Mouse (Mus musculus): Measurements from ENCODE around the gene Ckap5. TPM values are rescaled to one million over a fixed set of nuclear protein-coding genes. Genes with fewer than 3 reads are reported as not detected.
"Not testable (repeated sequence)": the region's sequence is repeated elsewhere in the genome, so short reads cannot be mapped to it uniquely, and the experiment has no call there.

Ckap5 gene
- polyA plus RNA-seq, 1 experiment: 12.6 TPM

DNA sequence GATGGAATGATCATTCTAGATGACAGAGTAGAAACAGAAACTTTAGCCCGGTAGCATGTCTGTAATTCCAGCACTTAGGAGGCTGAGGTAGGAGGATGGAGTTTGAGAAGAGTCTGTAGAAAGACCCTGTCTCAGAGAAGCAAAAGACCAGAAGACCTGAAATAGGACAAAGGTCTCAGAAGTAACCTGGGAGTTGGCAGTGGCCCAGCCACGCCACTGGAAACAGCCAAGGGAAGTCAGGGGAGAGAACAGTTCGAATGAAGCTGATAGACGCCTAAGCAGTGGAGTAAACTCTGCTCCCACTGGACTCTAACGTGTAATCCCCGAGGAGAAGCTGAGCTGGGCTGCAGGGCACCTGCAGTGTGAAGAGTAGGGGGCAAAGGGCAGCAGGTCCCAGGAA is 41.3 kb upstream of the Ckap5 start:
- H3ac ChIP-seq (ENCODE audit: control insufficient read depth, insufficient read length): no peak overlapping the region
- TF ChIP-seq E2F4 (IDR thresholded peaks at IDR 0.05; ENCODE audit: insufficient read depth) (no peak), POLR2AphosphoS2 (IDR thresholded peaks at IDR 0.05; ENCODE audit: insufficient read length, low read depth) (no peak), CEBPB (IDR thresholded peaks at IDR 0.05; ENCODE audit: insufficient read depth, poor library complexity, severe bottlenecking) (no peak), MAX (IDR thresholded peaks at IDR 0.05; ENCODE audit: low read depth) (no peak)
- no peak overlapping the region for H3K4me2 ChIP-seq (ENCODE audit: low read depth)
- no peaks in the 10 kb centered on the region for H3K79me2 ChIP-seq (ENCODE audit: control insufficient read depth, insufficient read depth)
- no peak overlapping the region for H3K4me3 ChIP-seq
- peaks cover 35% of the 10 kb centered on the region for H3K36me3 ChIP-seq (ENCODE audit: control insufficient read depth, insufficient read depth)
- no peaks in the 10 kb centered on the region for H3K27me3 ChIP-seq (ENCODE audit: control insufficient read depth, insufficient read depth, insufficient read length)

- H3K79me2 ChIP-seq (ENCODE audit: control insufficient read depth, insufficient read depth): not testable (repeated sequence)
- peaks cover 42% of the 10 kb centered on the region for H3K36me3 ChIP-seq (ENCODE audit: control insufficient read depth, insufficient read depth)
These were observed 39.3 kb upstream of the Ckap5 start for GRCm38 (mm10) chr2:91487295-91487694.

DNA sequence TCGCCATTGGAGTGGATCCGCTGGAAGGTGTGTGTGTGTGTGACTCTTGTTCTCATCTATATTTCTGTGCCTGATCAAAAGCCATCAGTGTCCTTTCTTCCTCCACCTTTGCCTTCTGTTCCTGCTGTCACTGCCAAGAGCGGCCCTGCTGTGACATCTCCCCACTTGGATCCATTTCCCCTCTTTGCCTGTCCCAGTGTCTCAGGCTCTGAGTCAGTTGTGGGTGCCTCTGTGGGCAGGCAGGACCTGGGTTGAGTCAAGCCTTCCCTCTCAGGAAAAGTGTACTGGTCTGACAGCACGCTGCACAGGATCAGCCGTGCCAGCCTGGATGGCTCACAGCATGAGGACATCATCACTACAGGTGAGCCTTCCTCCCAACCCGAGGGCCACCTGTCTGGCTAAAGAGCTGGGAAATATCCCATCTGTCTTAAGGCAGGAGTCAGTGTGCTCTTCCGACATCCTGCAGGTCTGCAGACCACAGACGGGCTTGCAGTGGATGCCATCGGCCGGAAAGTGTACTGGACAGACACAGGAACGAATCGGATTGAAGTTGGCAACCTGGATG is 34.4 kb upstream of the Ckap5 start:
- Histone ChIP-seq H3ac (ENCODE audit: control insufficient read depth, insufficient read length) (no peak overlapping the region), H3K4me3 (no peak overlapping the region), H3K4me2 (ENCODE audit: low read depth) (no peak overlapping the region), H3K36me3 (ENCODE audit: control insufficient read depth, insufficient read depth) (peaks cover 66% of the 10 kb centered on the region), H3K27me3 (ENCODE audit: control insufficient read depth, insufficient read depth, insufficient read length) (no peaks in the 10 kb centered on the region), H3K79me2 (ENCODE audit: control insufficient read depth, insufficient read depth) (no peaks in the 10 kb centered on the region)
- TF ChIP-seq SRF (IDR thresholded peaks at IDR 0.05; ENCODE audit: control insufficient read depth, insufficient read length, low read depth): no peak
- TF ChIP-seq USF1 (IDR thresholded peaks at IDR 0.05; ENCODE audit: low read depth): no peak
- no peak for TF ChIP-seq CEBPB (IDR thresholded peaks at IDR 0.05; ENCODE audit: insufficient read depth, poor library complexity, severe bottlenecking)
- TF ChIP-seq TCF12 (IDR thresholded peaks at IDR 0.05; ENCODE audit: insufficient read depth, poor library complexity, severe bottlenecking): no peak
- no peak for TF ChIP-seq POLR2AphosphoS2 (IDR thresholded peaks at IDR 0.05; ENCODE audit: insufficient read length, low read depth)
- TF ChIP-seq POLR2A (IDR thresholded peaks at IDR 0.05; ENCODE audit: insufficient read length, low read depth): no peak
- no peak for TF ChIP-seq MYOD1 (IDR thresholded peaks at IDR 0.05; ENCODE audit: control insufficient read depth in 1 of 3, insufficient read length in 2 of 3, low read depth in 2 of 3)
- no peak for TF ChIP-seq MAX (IDR thresholded peaks at IDR 0.05; ENCODE audit: low read depth)
- no peak for TF ChIP-seq E2F4 (IDR thresholded peaks at IDR 0.05; ENCODE audit: insufficient read depth)
- TF ChIP-seq MYOG (IDR thresholded peaks at IDR 0.05; ENCODE audit: control insufficient read depth in 1 of 3, insufficient read depth in 1 of 3, insufficient read length in 2 of 3, low read depth in 2 of 3): no peak
- TF ChIP-seq TCF3 (IDR thresholded peaks at IDR 0.05; ENCODE audit: insufficient read length, low read depth): no peak
- no peak for TF ChIP-seq REST (IDR thresholded peaks at IDR 0.05; ENCODE audit: insufficient read depth, insufficient read length)

More at GRCm38 (mm10) chr2:91487295-91487694, 39.3 kb upstream of the Ckap5 start:
- not testable (repeated sequence) for H3ac ChIP-seq (ENCODE audit: control insufficient read depth, insufficient read length); H3K4me3 ChIP-seq; H3K27me3 ChIP-seq (ENCODE audit: control insufficient read depth, insufficient read depth, insufficient read length); H3K4me2 ChIP-seq (ENCODE audit: low read depth)

DNA sequence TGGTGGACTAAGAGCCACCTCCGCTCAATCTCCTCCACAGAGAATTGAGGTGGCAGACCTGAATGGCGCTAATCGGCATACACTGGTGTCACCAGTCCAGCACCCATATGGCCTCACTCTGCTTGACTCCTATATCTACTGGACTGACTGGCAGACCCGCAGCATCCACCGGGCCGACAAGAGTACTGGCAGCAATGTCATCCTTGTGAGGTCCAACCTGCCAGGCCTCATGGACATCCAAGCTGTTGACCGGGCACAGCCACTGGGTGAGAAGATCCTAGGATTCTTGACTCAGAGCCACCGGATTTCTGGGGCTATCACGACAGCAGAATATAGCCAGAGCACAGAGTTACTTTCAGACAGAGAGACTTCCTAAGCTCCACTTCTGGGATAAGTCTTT is 32.6 kb upstream of the Ckap5 start:
- H3ac ChIP-seq (ENCODE audit: control insufficient read depth, insufficient read length): no peak overlapping the region
- TF ChIP-seq TCF3 (IDR thresholded peaks at IDR 0.05; ENCODE audit: insufficient read length, low read depth) (no peak), MAX (IDR thresholded peaks at IDR 0.05; ENCODE audit: low read depth) (no peak)
- no peak overlapping the region for H3K4me3 ChIP-seq
- H3K27me3 ChIP-seq (ENCODE audit: control insufficient read depth, insufficient read depth, insufficient read length): no peaks in the 10 kb centered on the region
- H3K79me2 ChIP-seq (ENCODE audit: control insufficient read depth, insufficient read depth): no peaks in the 10 kb centered on the region
- H3K36me3 ChIP-seq (ENCODE audit: control insufficient read depth, insufficient read depth): peaks cover 55% of the 10 kb centered on the region
- no peak overlapping the region for H3K4me2 ChIP-seq (ENCODE audit: low read depth)

DNA sequence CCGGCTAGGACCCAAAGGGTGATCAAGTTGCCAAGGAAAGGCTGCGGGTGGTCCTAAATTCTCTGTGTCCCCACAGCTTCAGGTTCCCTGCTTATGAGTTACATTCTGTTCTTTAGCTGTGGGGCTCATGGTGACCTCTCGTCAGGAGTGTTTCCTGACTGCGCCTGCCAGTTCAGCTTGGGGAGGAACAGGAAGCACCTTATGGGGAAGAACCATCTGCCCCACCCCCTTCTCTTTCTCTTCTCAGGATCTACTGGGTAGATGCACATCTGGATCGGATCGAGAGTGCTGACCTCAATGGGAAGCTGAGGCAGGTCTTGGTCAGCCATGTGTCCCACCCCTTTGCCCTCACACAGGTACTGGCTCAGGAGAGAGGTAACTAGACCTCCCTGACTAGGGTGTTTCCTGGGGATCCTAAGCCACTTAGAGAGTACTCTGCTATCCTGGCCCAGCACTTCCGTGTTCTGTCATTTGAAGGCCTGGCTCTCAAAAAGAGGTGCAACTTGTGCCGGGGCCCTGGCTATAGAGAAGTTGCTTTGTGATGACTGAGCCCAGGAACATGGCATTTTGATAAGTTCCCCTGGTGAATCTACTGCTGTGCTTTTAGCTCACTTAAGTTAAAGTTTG is 28.4 kb upstream of the Ckap5 start:
- TF ChIP-seq MAX (IDR thresholded peaks at IDR 0.05; ENCODE audit: low read depth): no peak
- no peak for TF ChIP-seq REST (IDR thresholded peaks at IDR 0.05; ENCODE audit: insufficient read depth, insufficient read length)
- no peak for TF ChIP-seq USF1 (IDR thresholded peaks at IDR 0.05; ENCODE audit: low read depth)
- TF ChIP-seq MYOD1 (IDR thresholded peaks at IDR 0.05; ENCODE audit: control insufficient read depth in 1 of 3, insufficient read length in 2 of 3, low read depth in 2 of 3): no peak
- TF ChIP-seq POLR2AphosphoS2 (IDR thresholded peaks at IDR 0.05; ENCODE audit: insufficient read length, low read depth): no peak
- TF ChIP-seq E2F4 (IDR thresholded peaks at IDR 0.05; ENCODE audit: insufficient read depth): no peak
- TF ChIP-seq TCF12 (IDR thresholded peaks at IDR 0.05; ENCODE audit: insufficient read depth, poor library complexity, severe bottlenecking): no peak
- TF ChIP-seq POLR2A (IDR thresholded peaks at IDR 0.05; ENCODE audit: insufficient read length, low read depth): no peak
- no peak for TF ChIP-seq TCF3 (IDR thresholded peaks at IDR 0.05; ENCODE audit: insufficient read length, low read depth)
- no peak overlapping the region for H3ac ChIP-seq (ENCODE audit: control insufficient read depth, insufficient read length)
- no peaks in the 10 kb centered on the region for H3K79me2 ChIP-seq (ENCODE audit: control insufficient read depth, insufficient read depth)
- H3K36me3 ChIP-seq (ENCODE audit: control insufficient read depth, insufficient read depth): peaks cover 55% of the 10 kb centered on the region
- H3K4me2 ChIP-seq (ENCODE audit: low read depth): no peak overlapping the region
- H3K27me3 ChIP-seq (ENCODE audit: control insufficient read depth, insufficient read depth, insufficient read length): no peaks in the 10 kb centered on the region
- H3K4me3 ChIP-seq: no peak overlapping the region
